Mouse (Mus musculus): Measurements from ENCODE around the gene Gpx2.
"Not testable (repeated sequence)": the region's sequence is repeated elsewhere in the genome, so short reads cannot be mapped to it uniquely, and the experiment has no call there.

The Gpx2 gene

GRCm38 (mm10) chr12:76803700-76804252 is 8.4 kb upstream of the Gpx2 start:
- DNase-seq = no peak

GRCm38 (mm10) chr12:76803028-76803427 is 7.7 kb upstream of the Gpx2 start:
- no peak for DNase-seq

DNA sequence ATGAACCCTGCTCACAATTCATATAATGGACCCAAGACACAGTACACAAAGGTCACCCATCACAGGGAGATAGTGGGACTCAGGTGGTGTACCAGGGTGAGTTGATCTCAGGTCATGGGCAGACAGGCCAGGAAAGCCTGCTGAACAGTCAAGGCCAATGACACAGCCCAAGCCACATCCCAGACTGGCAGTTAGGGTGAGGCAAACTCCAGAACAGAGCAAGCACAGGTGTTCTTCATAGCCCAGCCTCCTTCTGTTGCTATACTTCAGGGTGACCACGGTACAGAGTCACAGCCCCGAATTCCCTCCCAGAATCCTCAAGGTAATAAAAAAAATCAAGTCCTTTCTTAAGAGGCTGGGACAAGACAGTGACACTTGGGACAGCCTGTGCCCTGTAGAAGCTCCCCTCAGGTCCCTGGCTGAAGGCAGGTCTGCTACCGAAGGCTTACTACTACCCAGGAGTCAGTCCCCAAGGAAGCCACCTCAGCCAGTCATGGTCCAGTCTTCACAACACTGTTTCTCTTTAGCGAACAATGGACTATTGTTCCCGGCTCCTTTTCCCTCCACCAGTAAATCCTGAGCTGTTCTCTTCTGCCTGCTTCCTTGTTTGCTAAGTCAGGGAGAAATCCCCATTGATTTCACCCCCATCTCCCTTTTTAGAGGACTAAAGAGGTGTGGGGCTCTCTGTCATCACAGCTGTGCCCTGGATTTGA is 2.8 kb upstream of the Gpx2 start:
- DNase-seq = no peak

DNA sequence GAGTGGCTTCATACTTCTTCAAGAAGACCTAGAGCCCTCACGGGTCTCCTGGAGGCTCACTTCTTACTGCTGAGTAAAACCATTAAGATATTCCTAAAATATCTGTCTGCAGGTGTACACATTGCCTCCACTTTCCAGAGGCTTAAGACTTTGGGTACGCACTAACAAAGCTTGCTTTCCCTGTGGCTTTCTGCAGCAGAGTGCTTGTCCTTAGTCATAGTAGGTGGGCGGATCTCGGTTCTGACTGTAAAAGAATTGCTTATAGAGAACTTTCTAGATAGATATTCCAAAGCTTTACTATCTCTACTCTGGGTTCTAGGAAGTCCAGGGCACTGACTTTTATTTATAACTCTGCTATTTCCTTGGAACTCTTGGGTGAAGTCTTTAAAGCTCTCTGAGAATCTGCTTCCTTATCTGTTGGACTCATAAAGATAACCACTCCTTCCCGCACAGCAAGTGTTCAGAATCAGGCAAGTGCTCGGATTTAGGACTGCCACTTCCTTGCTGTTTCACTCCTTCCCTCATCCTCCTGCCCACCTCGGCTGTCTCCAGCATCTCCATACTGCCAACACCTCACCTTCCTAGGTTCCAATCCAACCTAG is 1.7 kb upstream of the Gpx2 start:
- DNase-seq = no peak

GRCm38 (mm10) chr12:76792540-76792939 is 2.8 kb downstream of the Gpx2 start:
- not testable (repeated sequence) for DNase-seq

DNA sequence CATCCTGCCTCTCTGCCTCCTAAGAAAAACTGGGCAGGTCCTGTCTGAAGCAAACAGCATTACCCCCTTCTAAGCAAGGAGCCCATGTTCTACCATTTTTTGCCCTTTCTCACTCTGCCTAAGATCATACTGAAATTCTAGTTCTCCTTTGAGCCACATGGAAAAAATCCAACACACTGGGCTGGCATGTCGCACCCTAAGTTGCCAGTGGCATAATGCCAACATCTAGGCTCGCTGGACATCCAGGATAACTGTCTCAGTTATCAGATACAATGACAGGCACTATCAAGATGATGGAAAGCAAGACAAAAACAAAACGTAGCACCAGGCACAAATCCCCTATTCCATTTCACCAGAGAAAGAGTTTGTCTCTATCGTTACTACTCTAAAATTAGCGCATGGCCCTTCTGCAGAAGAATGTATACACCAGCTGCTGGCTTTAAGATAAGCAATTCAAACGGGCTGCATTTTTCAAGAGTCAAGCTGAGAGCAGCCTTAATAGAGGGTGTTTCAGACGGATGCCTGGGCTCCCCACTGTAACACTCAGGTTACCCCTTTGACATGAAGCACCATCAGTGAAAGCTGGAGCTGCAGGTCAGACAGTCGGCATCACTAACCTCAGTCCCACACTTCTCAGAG is 4.8 kb downstream of the Gpx2 start:
- no peak for DNase-seq

DNA sequence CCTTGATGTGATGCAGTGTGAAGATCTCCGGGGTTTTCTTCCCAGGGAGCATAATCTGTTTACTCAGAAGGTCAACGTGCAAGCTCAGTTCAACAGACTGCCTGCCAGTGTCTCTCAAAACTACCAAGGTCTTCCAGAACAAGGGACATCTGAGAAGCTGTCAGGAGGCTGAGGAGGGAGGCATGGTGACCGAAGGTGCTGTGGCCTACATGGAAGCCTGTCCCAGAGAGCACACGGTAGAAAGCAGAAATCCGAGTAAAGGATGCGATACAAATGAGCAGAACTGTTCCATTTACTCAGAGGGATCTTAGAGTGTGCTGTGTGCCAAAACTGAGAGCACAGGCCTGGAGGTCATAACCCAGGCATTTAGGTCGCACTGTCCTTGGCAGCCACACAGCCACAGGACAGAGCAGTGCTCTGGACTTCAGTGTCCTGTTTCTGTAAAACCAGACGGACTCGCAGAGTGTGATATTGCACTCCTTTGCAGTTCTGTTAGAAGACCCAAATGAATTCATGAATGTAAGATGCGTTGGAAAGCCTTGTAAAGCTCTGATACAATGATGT is 11.2 kb downstream of the Gpx2 start:
- no peak for DNase-seq

- DNase-seq = no peak
Observed at GRCm38 (mm10) chr12:76780639-76781468, 14.5 kb downstream of the Gpx2 start.

- DNase-seq = no peak
Observed at GRCm38 (mm10) chr12:76779951-76780350, 15.4 kb downstream of the Gpx2 start.

DNA sequence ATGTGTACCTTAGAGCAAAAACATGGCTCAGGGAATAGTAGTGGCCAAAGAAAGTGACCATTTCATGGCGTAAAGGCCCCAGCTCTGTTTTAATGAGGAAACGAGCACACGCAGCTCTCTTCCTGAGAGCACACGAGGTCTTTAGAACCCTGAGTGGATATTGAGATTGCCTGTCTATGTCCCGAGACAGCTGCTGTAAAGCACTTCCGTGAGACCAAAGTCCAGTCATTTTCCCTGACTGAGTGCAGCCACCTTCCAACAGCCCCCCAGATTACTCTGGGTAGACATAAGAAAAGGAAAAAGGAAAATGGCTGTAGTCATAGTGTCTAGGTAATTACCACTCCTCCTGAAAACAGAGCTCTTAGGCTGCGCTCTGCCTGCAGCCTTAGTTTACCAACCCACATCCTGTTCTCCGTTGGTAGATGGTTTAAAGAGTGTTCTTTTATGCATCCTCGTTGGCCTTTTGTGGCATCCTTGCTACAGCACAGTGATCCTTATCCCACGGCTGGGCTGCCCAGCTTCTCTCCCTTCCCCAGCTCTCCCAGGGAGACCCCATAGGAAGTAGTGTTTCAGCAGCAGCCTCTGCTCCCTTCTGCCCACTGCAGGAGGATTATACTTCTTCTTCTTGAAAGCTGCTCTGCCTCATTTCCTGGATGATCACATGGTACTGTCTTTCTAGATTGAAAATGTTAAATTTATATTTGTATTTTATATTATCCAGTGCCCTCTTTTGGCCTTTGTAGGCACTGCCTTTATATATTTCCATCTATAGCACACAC is 16.9 kb downstream of the Gpx2 start:
- no peak for DNase-seq

GRCm38 (mm10) chr12:76777845-76778244 is 17.5 kb downstream of the Gpx2 start:
- no peak for DNase-seq

GRCm38 (mm10) chr12:76776898-76777297 is 18.5 kb downstream of the Gpx2 start:
- no peak for DNase-seq

DNA sequence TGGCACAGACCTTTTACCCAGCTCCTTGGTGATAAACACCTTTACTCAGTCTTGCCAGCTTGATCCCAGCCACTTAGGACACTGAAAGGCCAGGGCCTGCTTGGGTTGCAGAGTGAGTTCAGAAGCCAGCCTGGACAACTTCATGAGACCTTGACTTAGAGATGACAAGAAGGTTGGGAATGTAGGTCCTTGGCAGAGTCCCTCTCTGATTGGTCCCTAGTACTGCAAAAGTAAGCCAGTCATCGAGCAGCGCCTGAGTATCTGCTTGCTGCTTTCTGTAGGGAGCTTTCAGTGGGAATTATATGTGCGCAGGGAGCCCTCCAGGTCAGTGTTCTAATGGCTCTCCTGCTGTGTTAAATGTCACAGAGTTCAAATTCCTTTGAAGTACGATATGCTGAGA is 20.2 kb downstream of the Gpx2 start:
- no peak for DNase-seq

GRCm38 (mm10) chr12:76774652-76775051 is 20.7 kb downstream of the Gpx2 start:
- no peak for DNase-seq

GRCm38 (mm10) chr12:76771540-76771939 is 23.8 kb downstream of the Gpx2 start:
- DNase-seq = no peak

DNA sequence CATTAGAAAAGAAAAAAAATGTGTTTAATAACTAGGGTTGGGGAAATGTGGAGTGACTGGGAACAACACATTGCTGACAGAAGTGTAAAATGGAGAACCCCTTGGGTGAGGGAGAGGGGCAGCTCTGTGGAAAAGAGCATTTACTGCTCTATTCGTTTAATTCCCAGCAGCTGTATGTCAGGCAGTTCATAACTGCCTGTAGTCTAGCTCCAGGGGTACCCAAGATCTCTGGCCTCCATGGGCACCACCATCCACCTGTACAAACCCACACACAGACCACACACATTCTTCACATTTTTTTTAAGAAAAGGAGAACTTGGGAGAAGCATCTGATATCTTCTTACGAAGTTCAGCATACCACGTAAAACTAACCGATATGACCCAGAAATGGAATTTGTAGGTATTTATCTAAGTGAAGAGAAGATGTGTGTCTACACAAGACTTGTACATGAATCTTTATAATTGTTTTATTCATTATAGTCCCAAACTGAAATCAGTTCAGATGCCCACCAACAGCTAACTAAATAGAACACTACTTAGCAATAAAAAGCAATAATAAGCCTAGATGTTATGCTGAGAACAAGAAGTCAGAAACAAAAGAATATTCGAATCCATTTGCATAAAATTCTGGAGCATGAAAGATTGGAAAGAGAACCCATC is 24.4 kb downstream of the Gpx2 start:
- no peak for DNase-seq

DNA sequence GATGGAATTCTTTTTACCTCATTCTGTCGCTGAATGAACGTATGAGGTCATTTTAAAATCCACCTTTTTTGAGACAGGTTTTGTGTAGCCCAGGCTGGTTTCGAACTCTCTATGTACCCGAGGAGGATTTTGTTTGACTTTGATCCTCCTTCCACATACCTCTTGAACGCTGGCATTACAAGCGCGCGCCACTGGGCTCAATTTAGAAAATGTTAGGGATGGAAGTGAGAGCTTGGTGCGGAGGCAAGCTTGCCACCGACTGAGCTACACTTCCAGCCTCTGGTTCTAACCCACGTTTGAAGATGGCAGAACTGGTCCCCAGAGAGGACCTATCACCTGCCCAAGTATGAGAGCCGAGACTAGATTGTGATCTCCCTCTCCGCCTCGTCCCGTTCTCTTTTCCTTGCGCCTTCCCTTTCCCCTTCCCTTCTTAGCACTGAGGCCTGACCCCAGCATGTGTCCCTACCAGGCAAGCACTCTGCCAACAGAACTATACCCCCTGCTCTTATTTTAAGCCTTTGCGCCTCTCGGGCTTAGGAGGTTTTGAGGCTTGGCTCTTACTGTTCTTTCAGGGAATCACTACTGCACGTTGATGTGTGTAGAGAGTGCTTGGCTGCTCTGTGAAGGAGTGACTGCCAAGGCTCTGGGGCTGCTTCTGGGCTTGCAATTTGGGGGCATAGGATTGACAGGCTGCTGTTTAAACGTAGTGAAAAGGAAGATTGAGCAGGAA is 29.3 kb downstream of the Gpx2 start:
- peak; percentile 28 for DNase-seq

DNA sequence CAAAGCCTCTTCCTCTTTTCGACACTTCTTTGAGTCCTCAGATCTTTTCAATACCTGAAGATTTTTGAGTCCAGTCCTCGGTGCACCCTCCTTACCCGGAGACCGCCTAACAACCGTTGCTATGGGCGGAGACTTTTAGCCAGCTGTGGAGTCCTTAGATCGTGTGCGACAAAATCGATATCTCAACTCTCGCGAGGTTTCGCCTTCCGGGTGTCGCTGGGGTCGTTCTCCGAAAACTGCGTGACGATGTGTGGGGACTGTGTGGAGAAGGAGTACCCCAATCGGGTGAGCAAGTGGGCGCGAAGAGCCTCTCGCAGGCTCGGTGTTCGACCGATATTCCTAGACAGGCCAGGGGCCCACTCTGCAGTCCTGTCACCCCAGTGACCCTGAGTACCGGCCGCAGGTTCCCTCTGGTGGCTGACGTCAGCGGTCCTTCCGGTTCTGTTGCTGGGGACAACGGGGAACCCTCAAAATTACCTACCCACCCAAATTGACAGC is 30.0 kb downstream of the Gpx2 start, which contains the start of the genes Churc1 and Fntb:
TSS of gene Churc1 (plus strand) at position 185 of the 498 bp plus-strand sequence.
TSS of gene Fntb (plus strand) at position 236 of the 498 bp plus-strand sequence.
- peak; percentile 82 for DNase-seq

DNA sequence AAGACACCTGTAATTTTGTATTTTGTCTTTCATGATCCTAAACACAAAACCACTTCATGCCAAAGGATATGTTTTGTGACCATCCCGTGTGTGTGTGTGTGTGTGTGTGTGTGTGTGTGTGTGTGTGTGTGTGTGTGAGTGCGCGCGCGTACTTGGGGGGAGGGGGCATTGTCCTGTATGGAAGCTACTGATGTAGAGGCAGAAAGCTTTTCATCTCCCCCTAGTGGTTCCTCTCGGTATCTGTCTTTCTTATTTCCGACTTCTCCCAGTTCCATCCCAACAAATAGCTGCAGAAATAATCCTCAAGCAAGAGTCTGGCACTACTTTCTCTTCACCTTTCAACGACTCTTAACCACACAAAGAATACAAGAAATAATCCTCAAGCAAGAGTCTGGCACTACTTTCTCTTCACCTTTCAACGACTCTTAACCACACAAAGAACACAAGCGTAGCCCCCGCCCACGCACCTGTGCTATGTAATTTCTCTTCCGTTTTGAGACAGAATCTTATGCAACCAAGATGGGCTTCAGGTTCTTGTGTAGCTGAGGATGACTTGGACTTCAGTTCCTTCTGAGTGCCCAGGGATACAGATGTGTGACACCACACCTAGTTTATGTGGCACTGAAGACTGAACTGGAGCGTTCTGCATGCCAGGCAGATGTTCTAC is 42.6 kb downstream of the Gpx2 start:
- DNase-seq = peak; percentile 31
